Mouse (Mus musculus): Measurements from ENCODE around the gene Tunar. TPM values are rescaled to one million over a fixed set of nuclear protein-coding genes. Genes with fewer than 3 reads are reported as not detected.

Gene Tunar
- polyA plus RNA-seq, 1 experiment: not detected

DNA sequence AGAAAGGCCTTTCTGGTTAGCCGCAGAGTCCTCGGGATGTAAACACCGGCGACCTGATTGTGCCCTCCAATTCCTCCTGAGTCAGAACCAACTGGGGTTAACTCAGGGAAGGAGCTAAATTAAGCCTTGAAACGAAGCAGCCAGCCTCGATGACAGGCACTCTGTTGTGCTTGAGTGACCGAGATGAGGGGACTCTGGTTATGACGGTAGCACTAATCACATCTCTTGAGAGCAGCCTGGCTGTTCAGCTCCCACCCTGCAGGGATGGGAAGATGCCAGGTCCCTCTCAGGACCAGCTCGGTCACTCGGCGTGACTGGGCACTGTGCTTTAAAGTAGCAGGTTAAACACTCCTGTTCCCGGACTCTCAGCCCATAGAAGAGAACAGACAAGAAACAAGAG, 43.3 kb downstream of the Tunar start:
- H3K4me1 ChIP-seq (ENCODE audit: control insufficient read depth, insufficient read depth, low read length): no peaks in the 10 kb centered on the region
- DNase-seq: no peak
- H3K4me3 ChIP-seq (replicated peaks; ENCODE audit: extremely low read depth, low read depth, low read length): no peak overlapping the region
- 39% methylated on average over 12 of the region's 12 CpGs for WGBS
- TF ChIP-seq CTCF (IDR thresholded peaks at IDR 0.05; ENCODE audit: insufficient read depth, low read length) (no peak), POLR2A (IDR thresholded peaks at IDR 0.05; ENCODE audit: borderline replicate concordance, extremely low read depth, low read depth, low read length) (no peak)

GRCm38 (mm10) chr12:105382733-105383132, 49.1 kb downstream of the Tunar start:
- WGBS: 46% methylated on average over 7 of the region's 7 CpGs
- no peak overlapping the region for H3K4me3 ChIP-seq (replicated peaks; ENCODE audit: extremely low read depth, low read depth, low read length)
- no peak for TF ChIP-seq POLR2A (IDR thresholded peaks at IDR 0.05; ENCODE audit: borderline replicate concordance, extremely low read depth, low read depth, low read length)
- no peak for TF ChIP-seq CTCF (IDR thresholded peaks at IDR 0.05; ENCODE audit: insufficient read depth, low read length)
- H3K4me1 ChIP-seq (ENCODE audit: control insufficient read depth, insufficient read depth, low read length): no peaks in the 10 kb centered on the region
- no peak for DNase-seq

- TF ChIP-seq POLR2A (IDR thresholded peaks at IDR 0.05; ENCODE audit: borderline replicate concordance, extremely low read depth, low read depth, low read length) (no peak), CTCF (IDR thresholded peaks at IDR 0.05; ENCODE audit: insufficient read depth, low read length) (no peak)
- 42% methylated on average over 7 of the region's 7 CpGs for WGBS
- no peaks in the 10 kb centered on the region for H3K4me1 ChIP-seq (ENCODE audit: control insufficient read depth, insufficient read depth, low read length)
- no peak overlapping the region for H3K4me3 ChIP-seq (replicated peaks; ENCODE audit: extremely low read depth, low read depth, low read length)
- no peak for DNase-seq
Observed at GRCm38 (mm10) chr12:105394671-105395070, 61.0 kb downstream of the Tunar start.

DNA sequence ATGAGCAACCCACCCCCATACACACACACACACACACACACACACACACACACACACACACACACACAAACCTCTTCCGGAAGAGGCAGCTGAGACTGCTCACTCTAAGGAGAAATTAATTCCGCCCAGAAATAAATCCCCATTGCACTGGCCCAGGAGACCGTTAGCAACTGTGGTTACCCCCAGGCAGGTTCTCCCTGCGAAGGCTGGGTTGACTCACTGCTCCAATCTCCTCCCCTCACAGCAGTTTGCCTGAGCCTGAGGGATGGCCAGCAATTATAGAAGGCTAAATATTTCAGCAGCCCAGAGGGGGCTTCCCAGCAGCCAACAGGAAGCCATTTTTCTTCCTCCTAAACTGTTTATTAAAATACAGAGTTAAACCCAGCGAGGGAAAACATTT, 64.5 kb downstream of the Tunar start:
- WGBS: 39% methylated on average over 5 of the region's 5 CpGs
- no peak overlapping the region for H3K4me3 ChIP-seq (replicated peaks; ENCODE audit: extremely low read depth, low read depth, low read length)
- TF ChIP-seq CTCF (IDR thresholded peaks at IDR 0.05; ENCODE audit: insufficient read depth, low read length): no peak
- no peak for TF ChIP-seq POLR2A (IDR thresholded peaks at IDR 0.05; ENCODE audit: borderline replicate concordance, extremely low read depth, low read depth, low read length)
- H3K4me1 ChIP-seq (ENCODE audit: control insufficient read depth, insufficient read depth, low read length): no peaks in the 10 kb centered on the region
- no peak for DNase-seq

DNA sequence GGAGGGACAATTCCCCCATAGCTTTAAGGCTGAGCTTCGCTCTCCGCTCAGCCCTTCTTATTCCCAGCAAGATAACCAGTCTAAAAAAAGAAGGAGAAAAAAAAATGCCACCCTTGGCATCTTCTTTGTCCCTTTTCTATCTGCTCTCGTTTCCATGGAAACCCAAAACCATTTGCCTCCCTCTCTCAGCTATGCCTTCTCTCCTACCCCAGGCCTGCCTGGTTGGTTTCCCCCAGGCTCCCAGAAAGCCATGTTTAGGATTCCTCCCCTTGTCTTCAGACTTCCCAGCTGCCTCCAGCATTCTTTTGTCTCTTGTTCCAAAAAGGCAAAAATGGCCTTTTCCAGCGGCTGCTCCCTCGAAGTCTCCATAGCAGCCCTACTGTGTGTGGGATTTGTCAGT, 70.1 kb downstream of the Tunar start:
- TF ChIP-seq CTCF (IDR thresholded peaks at IDR 0.05; ENCODE audit: insufficient read depth, low read length): no peak
- no peak for DNase-seq
- Histone ChIP-seq H3K4me3 (replicated peaks; ENCODE audit: extremely low read depth, low read depth, low read length) (no peak overlapping the region), H3K4me1 (ENCODE audit: control insufficient read depth, insufficient read depth, low read length) (no peaks in the 10 kb centered on the region)
- WGBS: 79% methylated on average over 5 of the region's 5 CpGs

- TF ChIP-seq CTCF (IDR thresholded peaks at IDR 0.05; ENCODE audit: insufficient read depth, low read length): no peak
- no peak for TF ChIP-seq POLR2A (IDR thresholded peaks at IDR 0.05; ENCODE audit: borderline replicate concordance, extremely low read depth, low read depth, low read length)
- Histone ChIP-seq H3K4me3 (replicated peaks; ENCODE audit: extremely low read depth, low read depth, low read length) (no peak overlapping the region), H3K4me1 (ENCODE audit: control insufficient read depth, insufficient read depth, low read length) (no peaks in the 10 kb centered on the region)
- no peak for DNase-seq
- WGBS: 64% methylated on average over 6 of the region's 6 CpGs
Observed at GRCm38 (mm10) chr12:105406008-105406407, 72.3 kb downstream of the Tunar start.

- no peaks in the 10 kb centered on the region for H3K4me1 ChIP-seq (ENCODE audit: control insufficient read depth, insufficient read depth, low read length)
- no peak for DNase-seq
- TF ChIP-seq CTCF (IDR thresholded peaks at IDR 0.05; ENCODE audit: insufficient read depth, low read length): no peak
- no peak for TF ChIP-seq POLR2A (IDR thresholded peaks at IDR 0.05; ENCODE audit: borderline replicate concordance, extremely low read depth, low read depth, low read length)
- WGBS: 85% methylated on average over 8 of the region's 8 CpGs
- H3K4me3 ChIP-seq (replicated peaks; ENCODE audit: extremely low read depth, low read depth, low read length): no peak overlapping the region
Observed at GRCm38 (mm10) chr12:105413909-105414308, 80.2 kb downstream of the Tunar start.

DNA sequence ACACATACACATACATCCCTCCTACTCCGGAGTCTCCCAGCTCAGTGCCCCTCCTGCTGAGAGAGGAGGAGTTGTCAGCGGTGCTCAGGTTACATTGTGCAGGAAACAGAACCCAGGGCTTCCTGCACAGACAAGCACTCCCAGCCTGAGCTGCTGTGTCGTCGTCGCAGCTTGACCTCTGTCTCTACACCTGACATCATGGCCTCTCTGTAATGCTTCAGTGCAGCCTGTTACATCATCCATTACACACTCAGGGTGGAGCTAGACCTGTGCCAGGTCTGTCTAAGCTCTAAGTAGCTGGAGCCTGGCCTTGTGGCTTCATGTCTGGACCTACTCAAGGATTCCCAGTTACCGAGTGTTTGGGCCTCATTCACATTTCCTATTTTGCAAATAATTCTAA, 86.8 kb downstream of the Tunar start:
- no peak overlapping the region for H3K4me3 ChIP-seq (replicated peaks; ENCODE audit: extremely low read depth, low read depth, low read length)
- H3K4me1 ChIP-seq (ENCODE audit: control insufficient read depth, insufficient read depth, low read length): no peaks in the 10 kb centered on the region
- no peak for DNase-seq
- TF ChIP-seq CTCF (IDR thresholded peaks at IDR 0.05; ENCODE audit: insufficient read depth, low read length) (no peak), POLR2A (IDR thresholded peaks at IDR 0.05; ENCODE audit: borderline replicate concordance, extremely low read depth, low read depth, low read length) (no peak)
- WGBS: 31% methylated on average over 6 of the region's 6 CpGs

DNA sequence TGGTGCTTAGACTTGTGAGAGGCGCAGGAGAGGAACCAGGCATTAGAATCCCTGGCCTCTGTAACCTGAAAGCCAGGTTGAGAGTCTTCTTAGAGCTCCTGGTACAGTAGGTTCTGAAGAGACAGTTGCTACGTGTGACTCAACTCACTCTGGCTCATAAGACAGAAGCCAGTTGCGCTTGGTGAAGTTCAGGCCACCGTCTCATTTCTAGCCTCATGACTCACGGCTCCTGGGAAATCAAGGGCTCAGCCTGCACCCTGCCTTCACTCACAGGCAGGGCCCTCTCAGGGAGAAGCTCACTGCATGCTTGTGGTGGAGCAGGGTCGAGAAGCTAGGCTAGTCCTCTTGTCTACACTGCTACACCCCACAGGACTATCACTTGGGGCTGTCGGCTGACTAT, 92.9 kb downstream of the Tunar start:
- TF ChIP-seq CTCF (IDR thresholded peaks at IDR 0.05; ENCODE audit: insufficient read depth, low read length) (no peak), POLR2A (IDR thresholded peaks at IDR 0.05; ENCODE audit: borderline replicate concordance, extremely low read depth, low read depth, low read length) (no peak)
- DNase-seq: no peak
- Histone ChIP-seq H3K4me1 (ENCODE audit: control insufficient read depth, insufficient read depth, low read length) (no peaks in the 10 kb centered on the region), H3K4me3 (replicated peaks; ENCODE audit: extremely low read depth, low read depth, low read length) (no peak overlapping the region)
- WGBS: 63% methylated on average over 7 of the region's 7 CpGs

GRCm38 (mm10) chr12:105427039-105427757, 93.5 kb downstream of the Tunar start:
- TF ChIP-seq POLR2A (IDR thresholded peaks at IDR 0.05; ENCODE audit: borderline replicate concordance, extremely low read depth, low read depth, low read length) (no peak), CTCF (IDR thresholded peaks at IDR 0.05; ENCODE audit: insufficient read depth, low read length) (peak; percentile 45)
- no peaks in the 10 kb centered on the region for H3K4me1 ChIP-seq (ENCODE audit: control insufficient read depth, insufficient read depth, low read length)
- peak; percentile 43 for DNase-seq
- no peak overlapping the region for H3K4me3 ChIP-seq (replicated peaks; ENCODE audit: extremely low read depth, low read depth, low read length)
- 17% methylated on average over 10 of the region's 10 CpGs for WGBS

Data from lung, adult 2 months (tissue).